9 mouse cellular contexts compared by ENCODE assay signal in the genomic region with DNA sequence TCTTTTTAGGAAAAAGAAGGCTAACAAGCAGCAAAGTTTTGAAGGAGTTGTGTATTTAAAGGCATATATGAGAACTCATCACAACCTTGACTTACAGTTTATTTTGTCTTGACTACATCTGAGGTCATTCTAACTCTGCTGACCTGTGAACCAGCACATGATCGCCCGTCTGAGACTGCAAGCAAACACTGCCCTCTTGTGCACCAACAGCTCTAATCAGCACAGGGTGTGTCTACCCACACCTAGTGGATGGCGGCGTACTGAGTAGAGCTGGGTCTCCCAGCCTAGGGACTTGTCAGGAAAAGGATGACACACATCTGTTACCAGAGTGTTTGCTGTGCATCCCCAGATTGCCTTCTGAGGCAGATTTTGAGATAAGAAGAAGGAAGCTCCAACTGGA. TPM values are rescaled to one million over a fixed set of nuclear protein-coding genes. Genes with fewer than 3 reads are reported as not detected.
A peak's percentile ranks its signal among the peaks of the same experiment; 100 is the strongest.
DNase-seq lines count a peak whose midpoint lies in the region; ATAC-seq and TF ChIP-seq lines count a peak whose summit lies in the region.
"Had no signal": no experiment of that assay in that cellular context is flagged by ENCODE, and none has a peak within 500 bp of the region (broad histone marks: within the 10 kb centered on the region; RNA-seq: fewer than 3 reads in every experiment).

No protein-coding gene starts in this region.

- DNase-seq in cerebellum, postnatal 14 days = peak; percentile 56 to 61
- peak; percentile 23 for DNase-seq in urinary bladder, postnatal 25 days (ENCODE audit: low spot score)
- DNase-seq in urinary bladder, adult 2 months (ENCODE audit: low spot score) = no peak
- DNase-seq in heart, postnatal 0 days (ENCODE audit: low spot score) = peak; percentile 66
- DNase-seq in liver = peak; percentile 50
- DNase-seq in splenic B cell, adult 2 months (ENCODE audit: low read depth, low spot score) = peak; percentile 16
- DNase-seq in Muller cell, postnatal 12 days (ENCODE audit: inconsistent ontology term) = no peak

- no peak for ATAC-seq in cerebellum, adult (ENCODE audit: insufficient number of reproducible peaks, low FRiP score, low TSS enrichment)
- peak; percentile 86 for ATAC-seq in heart, postnatal 0 days (ENCODE audit: insufficient read depth, low read depth)

- H3K27me3 ChIP-seq in heart, postnatal 0 days (ENCODE audit: control insufficient read depth, insufficient read depth, low read length) = no peaks in the 10 kb centered on the region
- H3K27me3 ChIP-seq in splenic B cell, adult 2 months (ENCODE audit: control insufficient read depth, insufficient read depth, low read length, poor library complexity, severe bottlenecking) = no peaks in the 10 kb centered on the region
- H3K27me3 ChIP-seq: limb, embryonic 15.5 days had no signal

- H3K27ac ChIP-seq in heart, postnatal 0 days (ENCODE audit: low read depth) = no peak overlapping the region
- H3K27ac ChIP-seq: limb, embryonic 15.5 days had no signal

- TF ChIP-seq CTCF in heart, postnatal 0 days (IDR thresholded peaks at IDR 0.05; ENCODE audit: low read depth) = peak; percentile 91

- H3K36me3 ChIP-seq in heart, postnatal 0 days (replicated peaks; ENCODE audit: control insufficient read depth, insufficient read depth, low read length) = no peaks in the 10 kb centered on the region
- no peaks in the 10 kb centered on the region for H3K36me3 ChIP-seq in splenic B cell, adult 2 months (ENCODE audit: control insufficient read depth, insufficient read depth, low read length, poor library complexity, severe bottlenecking)

- no peak overlapping the region for H3K4me2 ChIP-seq in heart, postnatal 0 days (ENCODE audit: low read depth, low read length)
- H3K4me2 ChIP-seq: limb, embryonic 15.5 days had no signal

- no peak for TF ChIP-seq EP300 in heart, postnatal 0 days (IDR thresholded peaks at IDR 0.05; ENCODE audit: low read depth)

- peaks cover 5% of the 10 kb centered on the region; the same call in 1 of the 2 replicates for H3K4me1 ChIP-seq in heart, postnatal 0 days (ENCODE audit: control insufficient read depth, insufficient read depth)

- WGBS in heart, postnatal 0 days = 12% methylated on average over 4 of the region's 4 CpGs

- no peak overlapping the region for H3K9ac ChIP-seq in heart, postnatal 0 days (replicated peaks; ENCODE audit: low read depth, low read length)
- H3K9ac ChIP-seq: limb, embryonic 15.5 days had no signal

- no peaks in the 10 kb centered on the region for H3K9me3 ChIP-seq in heart, postnatal 0 days (replicated peaks; ENCODE audit: control insufficient read depth, low read length)
- H3K9me3 ChIP-seq: limb, embryonic 15.5 days had no signal

- H3K4me3 ChIP-seq in heart, postnatal 0 days (ENCODE audit: low read depth, low read length) = no peak overlapping the region
- H3K4me3 ChIP-seq: limb, embryonic 15.5 days had no signal

RNA-seq across cellular contexts. Expression of a gene that starts 15.1 kb away (rescaled TPM):
- polyA plus RNA-seq in urinary bladder, adult 2 months (2012; rRNA removed) = 13.8 and 15.8 TPM in 2 replicates
- total RNA-seq in heart, postnatal 0 days (2014; rRNA removed; ENCODE audit: low replicate concordance) = 12.9 and 25.6 TPM in 2 replicates
- polyA plus RNA-seq in heart, postnatal 0 days (2015; fragmentation: Nextera tagmentation; extraction: Ambion mirVana) = 11.3 and 12.8 TPM in 2 replicates

RNA-seq across cellular contexts. Expression of a gene that starts 34.0 kb away (rescaled TPM):
- polyA plus RNA-seq in urinary bladder, adult 2 months (2012; rRNA removed) = 33.1 and 37.7 TPM in 2 replicates
- total RNA-seq in heart, postnatal 0 days (2014; rRNA removed; ENCODE audit: low replicate concordance) = 12.2 and 27.4 TPM in 2 replicates
- polyA plus RNA-seq in heart, postnatal 0 days (2015; fragmentation: Nextera tagmentation; extraction: Ambion mirVana) = 42.3 and 44.9 TPM in 2 replicates

Comparison
In these comparisons a context has a peak if more than half of its experiments do, and no peak if none do; other contexts are left out.
1. DNase-seq: peak in cerebellum, postnatal 14 days (2 of 2), urinary bladder, postnatal 25 days (single experiment), heart, postnatal 0 days (single experiment), liver (single experiment) and splenic B cell, adult 2 months (single experiment); none in urinary bladder, adult 2 months (single experiment) and Muller cell, postnatal 12 days (single experiment).